Mouse (Mus musculus): ENCODE data around the gene Dusp7. TPM values are rescaled to one million over a fixed set of nuclear protein-coding genes. Genes with fewer than 3 reads are reported as not detected.

Gene Dusp7
- total and polyA plus RNA-seq, 3 experiments, result 8.6 to 49.3 (median 27.3) TPM

DNA sequence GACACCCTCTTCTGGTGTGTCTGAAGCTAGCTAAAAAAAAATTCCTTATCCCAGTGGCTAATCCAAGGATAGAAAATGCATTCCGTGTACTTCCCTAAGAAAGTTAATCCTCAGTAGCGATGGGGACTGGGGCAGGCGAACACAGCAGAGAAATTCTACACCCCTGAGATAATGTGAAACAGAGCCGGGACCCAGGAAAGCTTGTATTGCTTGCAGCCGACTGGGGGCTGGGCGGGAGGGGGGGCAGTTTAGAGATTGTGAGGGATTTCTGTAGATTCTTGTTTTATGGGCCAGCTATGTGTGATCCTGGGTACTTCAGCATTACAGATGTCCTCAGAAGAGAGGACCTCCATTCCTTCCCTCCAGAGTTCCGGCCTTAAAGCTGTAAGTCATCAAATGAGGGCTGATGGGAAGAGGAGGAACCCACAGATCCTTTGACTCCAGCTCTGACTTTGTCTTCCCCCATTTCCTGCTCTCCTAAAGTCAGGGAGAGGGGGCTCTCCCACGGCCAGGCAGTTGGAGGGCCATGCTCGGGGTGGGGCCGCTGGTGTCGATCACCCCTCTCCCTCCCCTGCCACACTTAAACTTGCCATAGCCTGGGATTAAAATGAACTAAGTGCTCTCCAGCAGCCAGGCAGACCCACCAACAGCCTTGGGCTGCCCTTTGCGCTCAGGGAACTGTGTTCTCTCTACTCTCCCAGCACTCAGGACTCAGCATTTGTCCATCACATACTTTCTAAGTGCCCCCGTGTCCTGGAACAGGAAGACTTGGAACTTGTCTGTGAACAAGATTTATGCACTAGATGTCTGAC lies 27.7 kb upstream of the Dusp7 start:
- no peak for TF ChIP-seq POLR2AphosphoS5 (IDR thresholded peaks at IDR 0.05; ENCODE audit: insufficient replicate concordance, low read depth, low read length)
- TF ChIP-seq TAL1 (conservative IDR thresholded peaks at IDR 0.05; ENCODE audit: low read depth, low read length), result no peak
- no peak for TF ChIP-seq GATA2 (IDR thresholded peaks at IDR 0.05; ENCODE audit: borderline replicate concordance, low read depth, low read length)
- TF ChIP-seq CTCF (IDR thresholded peaks at IDR 0.05; ENCODE audit: low read depth, low read length), result no peak
- no peak for TF ChIP-seq GATA1 (IDR thresholded peaks at IDR 0.05; ENCODE audit: borderline replicate concordance, low read length)
- peaks cover 79% of the 10 kb centered on the region for H3K36me3 ChIP-seq (replicated peaks)
- DNase-seq (ENCODE audit: low spot score), result no peak
- no peaks in the 10 kb centered on the region for H3K9me3 ChIP-seq (replicated peaks)
- ATAC-seq (ENCODE audit: extremely low read depth, insufficient number of reproducible peaks, low FRiP score, poor library complexity, severe bottlenecking), result no peak
- no peak overlapping the region for H3K4me3 ChIP-seq (ENCODE audit: low read depth, low read length)
- H3K4me1 ChIP-seq (ENCODE audit: insufficient read depth, low read depth, low read length), result no peaks in the 10 kb centered on the region
- H3K27me3 ChIP-seq (ENCODE audit: insufficient read depth, low read length), result no peaks in the 10 kb centered on the region

DNA sequence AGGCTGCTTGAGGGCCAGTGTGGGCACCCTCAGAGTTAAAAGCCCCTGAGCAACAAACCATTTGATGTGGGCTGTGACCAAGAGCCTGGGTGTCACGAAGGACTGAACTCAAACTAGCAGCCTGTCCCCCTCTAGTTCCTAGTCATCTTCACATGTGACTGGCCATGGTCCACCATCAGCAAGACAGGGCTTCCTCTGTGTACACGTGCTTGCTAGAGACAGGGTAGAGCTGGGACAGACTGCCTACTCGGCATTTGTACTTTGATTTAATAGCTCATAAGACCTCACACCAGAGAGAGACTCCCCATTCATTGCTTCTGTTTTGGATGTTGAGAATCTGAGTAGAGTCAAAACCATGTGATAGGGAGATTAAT lies 27.1 kb upstream of the Dusp7 start:
- DNase-seq (ENCODE audit: low spot score), result no peak
- H3K4me3 ChIP-seq (ENCODE audit: low read depth, low read length), result no peak overlapping the region
- no peaks in the 10 kb centered on the region for H3K27me3 ChIP-seq (ENCODE audit: insufficient read depth, low read length)
- ATAC-seq (ENCODE audit: extremely low read depth, insufficient number of reproducible peaks, low FRiP score, poor library complexity, severe bottlenecking), result no peak
- no peaks in the 10 kb centered on the region for H3K9me3 ChIP-seq (replicated peaks)
- TF ChIP-seq TAL1 (conservative IDR thresholded peaks at IDR 0.05; ENCODE audit: low read depth, low read length) (no peak), POLR2AphosphoS5 (IDR thresholded peaks at IDR 0.05; ENCODE audit: insufficient replicate concordance, low read depth, low read length) (no peak), GATA2 (IDR thresholded peaks at IDR 0.05; ENCODE audit: borderline replicate concordance, low read depth, low read length) (no peak), GATA1 (IDR thresholded peaks at IDR 0.05; ENCODE audit: borderline replicate concordance, low read length) (no peak), CTCF (IDR thresholded peaks at IDR 0.05; ENCODE audit: low read depth, low read length) (no peak)
- H3K4me1 ChIP-seq (ENCODE audit: insufficient read depth, low read depth, low read length), result no peaks in the 10 kb centered on the region
- peaks cover 77% of the 10 kb centered on the region for H3K36me3 ChIP-seq (replicated peaks)

- no peaks in the 10 kb centered on the region for H3K9me3 ChIP-seq (replicated peaks)
- peaks cover 74% of the 10 kb centered on the region for H3K36me3 ChIP-seq (replicated peaks)
- no peaks in the 10 kb centered on the region for H3K4me1 ChIP-seq (ENCODE audit: insufficient read depth, low read depth, low read length)
- no peak for DNase-seq (ENCODE audit: low spot score)
- H3K4me3 ChIP-seq (ENCODE audit: low read depth, low read length), result no peak overlapping the region
- TF ChIP-seq CTCF (IDR thresholded peaks at IDR 0.05; ENCODE audit: low read depth, low read length), result no peak
- TF ChIP-seq GATA1 (IDR thresholded peaks at IDR 0.05; ENCODE audit: borderline replicate concordance, low read length), result no peak
- no peak for TF ChIP-seq POLR2AphosphoS5 (IDR thresholded peaks at IDR 0.05; ENCODE audit: insufficient replicate concordance, low read depth, low read length)
- no peak for TF ChIP-seq GATA2 (IDR thresholded peaks at IDR 0.05; ENCODE audit: borderline replicate concordance, low read depth, low read length)
- no peak for TF ChIP-seq TAL1 (conservative IDR thresholded peaks at IDR 0.05; ENCODE audit: low read depth, low read length)
- no peaks in the 10 kb centered on the region for H3K27me3 ChIP-seq (ENCODE audit: insufficient read depth, low read length)
- ATAC-seq (ENCODE audit: extremely low read depth, insufficient number of reproducible peaks, low FRiP score, poor library complexity, severe bottlenecking), result no peak
These were observed 25.9 kb upstream of the Dusp7 start for GRCm38 (mm10) chr9:106342573-106342972.

DNA sequence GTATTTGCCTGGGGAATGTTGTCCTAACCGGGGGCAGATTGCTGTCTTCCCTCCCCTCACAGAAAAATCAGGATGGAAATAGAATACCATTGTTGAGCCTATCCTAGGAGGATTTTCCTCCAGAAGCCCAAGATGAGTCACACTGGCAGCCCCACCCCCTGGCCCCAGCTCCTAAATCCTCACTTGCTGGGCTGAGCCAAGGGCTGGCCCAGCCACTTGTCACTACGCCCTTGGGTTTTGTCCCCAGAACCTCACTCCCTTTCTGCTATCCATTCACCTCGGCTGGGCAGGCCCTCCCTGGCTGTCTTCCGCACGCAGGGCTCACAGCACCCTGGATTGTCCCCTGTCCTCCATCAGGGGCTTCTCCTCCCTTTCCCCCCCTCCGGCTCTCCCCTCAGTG lies 23.3 kb upstream of the Dusp7 start:
- Histone ChIP-seq H3K36me3 (replicated peaks) (peaks cover 71% of the 10 kb centered on the region), H3K4me1 (ENCODE audit: insufficient read depth, low read depth, low read length) (no peaks in the 10 kb centered on the region), H3K9me3 (replicated peaks) (no peaks in the 10 kb centered on the region), H3K4me3 (ENCODE audit: low read depth, low read length) (no peak overlapping the region), H3K27me3 (ENCODE audit: insufficient read depth, low read length) (no peaks in the 10 kb centered on the region)
- ATAC-seq (ENCODE audit: extremely low read depth, insufficient number of reproducible peaks, low FRiP score, poor library complexity, severe bottlenecking), result no peak
- DNase-seq (ENCODE audit: low spot score), result no peak
- TF ChIP-seq CTCF (IDR thresholded peaks at IDR 0.05; ENCODE audit: low read depth, low read length), result no peak
- no peak for TF ChIP-seq GATA2 (IDR thresholded peaks at IDR 0.05; ENCODE audit: borderline replicate concordance, low read depth, low read length)
- TF ChIP-seq TAL1 (conservative IDR thresholded peaks at IDR 0.05; ENCODE audit: low read depth, low read length), result no peak
- no peak for TF ChIP-seq POLR2AphosphoS5 (IDR thresholded peaks at IDR 0.05; ENCODE audit: insufficient replicate concordance, low read depth, low read length)
- TF ChIP-seq GATA1 (IDR thresholded peaks at IDR 0.05; ENCODE audit: borderline replicate concordance, low read length), result no peak

DNA sequence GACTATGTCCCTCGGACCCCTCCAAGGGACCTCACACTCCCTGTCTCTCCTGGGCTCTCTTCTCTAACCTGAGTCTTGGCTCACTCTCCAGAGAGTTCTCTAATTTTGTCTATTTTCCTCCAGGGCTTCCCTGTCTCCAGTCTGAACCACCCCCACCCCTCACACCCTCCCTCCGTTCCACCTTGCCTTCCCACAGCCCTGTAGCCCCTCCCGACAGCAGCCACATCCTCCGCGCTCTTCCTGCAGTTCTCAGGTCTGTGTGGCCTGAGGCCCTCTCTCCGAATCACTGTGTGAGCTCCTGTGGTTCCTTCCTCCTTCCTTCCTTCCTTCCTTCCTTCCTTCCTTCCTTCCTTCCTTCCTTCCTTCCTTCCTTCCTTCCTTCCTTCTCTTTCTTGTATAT lies 22.8 kb upstream of the Dusp7 start:
- Histone ChIP-seq H3K36me3 (replicated peaks) (peaks cover 76% of the 10 kb centered on the region), H3K4me1 (ENCODE audit: insufficient read depth, low read depth, low read length) (no peaks in the 10 kb centered on the region), H3K4me3 (ENCODE audit: low read depth, low read length) (no peak overlapping the region), H3K27me3 (ENCODE audit: insufficient read depth, low read length) (no peaks in the 10 kb centered on the region), H3K9me3 (replicated peaks) (no peaks in the 10 kb centered on the region)
- ATAC-seq (ENCODE audit: extremely low read depth, insufficient number of reproducible peaks, low FRiP score, poor library complexity, severe bottlenecking), result no peak
- no peak for TF ChIP-seq POLR2AphosphoS5 (IDR thresholded peaks at IDR 0.05; ENCODE audit: insufficient replicate concordance, low read depth, low read length)
- TF ChIP-seq TAL1 (conservative IDR thresholded peaks at IDR 0.05; ENCODE audit: low read depth, low read length), result no peak
- no peak for TF ChIP-seq GATA2 (IDR thresholded peaks at IDR 0.05; ENCODE audit: borderline replicate concordance, low read depth, low read length)
- TF ChIP-seq CTCF (IDR thresholded peaks at IDR 0.05; ENCODE audit: low read depth, low read length), result no peak
- TF ChIP-seq GATA1 (IDR thresholded peaks at IDR 0.05; ENCODE audit: borderline replicate concordance, low read length), result no peak
- no peak for DNase-seq (ENCODE audit: low spot score)

DNA sequence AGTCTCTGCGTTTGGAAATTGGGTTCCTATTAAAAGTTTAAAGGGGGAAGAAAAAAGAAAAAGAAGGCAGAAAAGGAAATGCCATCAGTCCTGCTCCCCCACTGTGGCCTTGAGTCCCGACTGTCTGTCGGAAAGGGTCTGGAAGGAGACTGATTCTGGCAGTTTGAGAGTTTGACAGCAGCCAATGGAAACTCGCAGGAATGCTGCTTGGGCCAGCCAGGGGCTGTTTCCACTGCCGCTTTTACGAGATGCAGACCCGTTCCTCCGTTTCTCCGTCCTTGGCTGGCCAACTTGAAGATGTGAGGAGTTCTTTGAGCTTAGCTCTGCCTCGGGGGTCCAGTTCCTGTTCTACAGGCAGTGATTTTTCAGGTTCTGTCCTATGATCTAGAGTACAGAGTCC lies 20.2 kb upstream of the Dusp7 start:
- H3K4me3 ChIP-seq (ENCODE audit: low read depth, low read length), result no peak overlapping the region
- no peaks in the 10 kb centered on the region for H3K27me3 ChIP-seq (ENCODE audit: insufficient read depth, low read length)
- ATAC-seq (ENCODE audit: extremely low read depth, insufficient number of reproducible peaks, low FRiP score, poor library complexity, severe bottlenecking), result no peak
- DNase-seq (ENCODE audit: low spot score), result no peak
- H3K4me1 ChIP-seq (ENCODE audit: insufficient read depth, low read depth, low read length), result no peaks in the 10 kb centered on the region
- TF ChIP-seq POLR2AphosphoS5 (IDR thresholded peaks at IDR 0.05; ENCODE audit: insufficient replicate concordance, low read depth, low read length) (no peak), CTCF (IDR thresholded peaks at IDR 0.05; ENCODE audit: low read depth, low read length) (no peak), TAL1 (conservative IDR thresholded peaks at IDR 0.05; ENCODE audit: low read depth, low read length) (no peak), GATA2 (IDR thresholded peaks at IDR 0.05; ENCODE audit: borderline replicate concordance, low read depth, low read length) (no peak), GATA1 (IDR thresholded peaks at IDR 0.05; ENCODE audit: borderline replicate concordance, low read length) (no peak)
- H3K9me3 ChIP-seq (replicated peaks), result no peaks in the 10 kb centered on the region
- H3K36me3 ChIP-seq (replicated peaks), result peaks cover 74% of the 10 kb centered on the region

All from G1E (cell line).